Mouse (Mus musculus): ENCODE data around the gene Chrdl2. TPM values are rescaled to one million over a fixed set of nuclear protein-coding genes. Genes with fewer than 3 reads are reported as not detected.

The Chrdl2 gene
- total RNA-seq, 2 experiments from 2014 or later, result not detected

GRCm38 (mm10) chr7:99982256-99983242 lies 23.4 kb upstream of the Chrdl2 start:
- no peak for DNase-seq (ENCODE audit: low spot score in 2 of 2)

GRCm38 (mm10) chr7:99988725-99989124 lies 17.2 kb upstream of the Chrdl2 start:
- DNase-seq (ENCODE audit: low spot score in 2 of 2), result peak; percentile 64 to 65

DNA sequence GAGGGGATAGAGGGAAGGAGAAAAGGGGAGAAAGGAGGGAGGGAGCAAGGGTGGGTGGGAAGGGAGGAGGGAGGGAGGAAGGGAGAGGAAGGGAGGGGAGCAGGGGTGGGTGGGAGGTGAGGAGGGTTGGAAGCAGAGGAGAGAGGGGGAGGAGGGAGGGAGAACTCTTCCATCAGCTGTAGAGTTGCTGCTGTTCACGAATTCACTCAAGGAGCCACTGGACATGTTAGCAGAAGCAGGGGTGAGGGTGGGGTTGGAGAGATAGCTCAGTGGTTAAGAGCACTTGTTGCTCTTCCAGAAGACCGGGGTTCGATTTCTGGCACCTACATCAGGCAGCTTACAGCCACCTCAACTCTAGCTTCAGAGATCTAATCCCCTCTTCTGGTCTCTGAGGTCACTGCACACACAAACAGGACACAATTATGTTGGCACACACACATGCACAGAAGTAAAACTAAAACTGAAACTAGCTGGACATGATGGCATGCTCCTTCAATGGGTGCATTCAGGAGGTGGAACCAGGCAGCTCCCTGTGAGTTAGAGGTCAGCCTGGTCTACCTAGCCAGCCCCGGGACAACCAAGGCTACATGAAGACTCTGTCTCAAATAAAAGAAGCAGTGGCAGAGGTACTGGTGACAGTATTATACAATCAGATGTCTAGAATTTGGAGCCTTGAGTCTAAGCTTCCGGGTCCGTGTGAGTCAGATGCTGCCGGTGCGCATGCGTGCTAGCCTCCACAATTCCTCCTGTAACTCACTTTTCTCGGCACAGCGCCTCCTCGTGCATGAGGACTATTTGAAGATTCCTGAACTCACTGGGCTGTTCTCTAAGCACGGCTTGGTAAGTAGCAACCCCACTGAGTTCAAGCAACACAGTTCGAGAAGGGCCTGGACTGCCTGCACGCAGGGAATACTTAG lies 15.9 kb upstream of the Chrdl2 start:
- DNase-seq (ENCODE audit: low spot score in 2 of 2), result peak in 1 of 2 experiments; percentile 45

- no peak for DNase-seq (ENCODE audit: low spot score in 2 of 2)
Observed at GRCm38 (mm10) chr7:99990990-99991707, 14.8 kb upstream of the Chrdl2 start.

GRCm38 (mm10) chr7:99993159-99993558 lies 12.8 kb upstream of the Chrdl2 start:
- DNase-seq (ENCODE audit: low spot score in 2 of 2), result no peak

GRCm38 (mm10) chr7:99995186-99995585 lies 10.8 kb upstream of the Chrdl2 start:
- DNase-seq (ENCODE audit: low spot score in 2 of 2), result no peak

DNA sequence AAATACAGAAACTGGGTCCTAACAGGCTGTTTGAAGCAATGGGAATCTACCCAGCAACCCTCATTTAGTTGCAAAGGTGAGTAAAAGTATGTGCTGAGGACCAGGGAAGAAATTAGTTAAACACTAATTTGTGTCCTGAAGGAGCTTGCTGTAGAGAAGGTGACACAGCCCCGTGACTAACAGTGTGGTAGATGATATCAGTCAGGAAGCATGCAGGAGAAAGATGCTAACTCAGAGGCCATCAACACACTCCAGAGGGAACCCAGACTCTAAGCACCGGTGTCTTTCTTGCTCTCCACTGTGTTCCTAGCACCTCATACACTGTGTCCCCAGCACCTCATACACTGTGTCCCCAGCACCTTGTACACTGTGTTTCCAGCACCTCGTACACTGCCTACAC lies 7.3 kb upstream of the Chrdl2 start:
- no peak for DNase-seq (ENCODE audit: low spot score in 2 of 2)

GRCm38 (mm10) chr7:100003781-100004180 lies 2.2 kb upstream of the Chrdl2 start:
- DNase-seq (ENCODE audit: low spot score in 2 of 2), result no peak

DNA sequence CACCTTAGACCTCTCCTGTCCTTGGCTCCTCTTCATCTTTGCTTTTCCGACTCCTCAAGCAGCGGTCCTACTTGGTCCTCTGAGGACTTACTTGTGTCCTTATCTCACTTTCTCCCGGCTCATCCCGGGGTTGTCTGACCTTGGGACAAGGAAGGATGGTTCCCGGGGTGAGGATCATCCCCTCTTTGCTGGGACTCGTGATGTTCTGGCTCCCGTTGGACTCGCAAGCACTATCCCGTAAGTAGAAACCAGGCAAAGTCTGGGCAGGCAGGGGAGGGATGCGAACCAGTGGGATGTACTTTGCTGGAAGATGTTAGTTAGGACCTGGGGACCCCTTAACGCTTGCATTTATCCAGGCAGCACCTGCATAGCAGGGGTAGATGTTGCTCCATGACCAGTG lies 439 bp downstream of the Chrdl2 start:
- DNase-seq (ENCODE audit: low spot score in 2 of 2), result no peak

GRCm38 (mm10) chr7:100008765-100009164 lies 2.8 kb downstream of the Chrdl2 start:
- no peak for DNase-seq (ENCODE audit: low spot score in 2 of 2)

- peak; percentile 55 to 62 for DNase-seq (ENCODE audit: low spot score in 2 of 2)
Observed at GRCm38 (mm10) chr7:100009640-100010039, 3.7 kb downstream of the Chrdl2 start.

DNA sequence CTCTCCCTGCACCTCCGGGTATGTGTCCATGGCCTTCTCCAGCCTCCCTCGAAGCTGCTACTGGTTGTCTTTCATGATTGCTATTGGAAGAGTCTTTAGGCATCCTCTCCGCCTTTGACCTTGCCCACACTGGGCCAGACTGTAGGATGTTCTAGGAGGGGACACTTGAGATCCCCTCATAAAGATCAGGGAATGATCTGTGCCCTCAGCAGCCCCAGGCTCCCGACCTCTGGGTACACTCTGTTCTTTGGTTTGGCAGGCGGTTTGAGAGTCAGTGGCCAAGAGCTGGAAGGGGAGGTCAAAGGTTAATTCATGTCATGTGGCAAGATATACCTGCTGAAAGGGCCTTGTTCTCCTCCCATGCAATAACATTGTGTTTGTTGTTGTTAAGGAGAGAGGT lies 4.7 kb downstream of the Chrdl2 start:
- no peak for DNase-seq (ENCODE audit: low spot score in 2 of 2)

DNA sequence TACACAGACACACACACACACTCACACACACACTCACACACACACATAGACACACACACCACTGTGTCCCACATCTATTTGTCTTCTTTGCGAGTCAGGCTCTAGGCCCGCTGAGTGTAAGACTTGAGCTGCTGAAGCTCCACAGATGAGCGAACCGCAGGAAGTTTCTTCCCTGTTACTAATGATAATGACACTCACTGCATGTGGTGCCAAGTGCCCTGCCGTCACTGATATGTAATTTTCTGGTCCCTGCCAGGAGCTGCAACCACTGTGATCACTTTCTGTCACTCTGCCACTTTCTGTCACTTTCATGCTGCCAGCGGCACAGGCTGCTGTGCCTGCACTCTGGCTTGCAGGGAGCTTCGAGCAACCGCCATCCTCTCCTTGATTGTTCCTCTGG lies 6.1 kb downstream of the Chrdl2 start:
- no peak for DNase-seq (ENCODE audit: low spot score in 2 of 2)

DNA sequence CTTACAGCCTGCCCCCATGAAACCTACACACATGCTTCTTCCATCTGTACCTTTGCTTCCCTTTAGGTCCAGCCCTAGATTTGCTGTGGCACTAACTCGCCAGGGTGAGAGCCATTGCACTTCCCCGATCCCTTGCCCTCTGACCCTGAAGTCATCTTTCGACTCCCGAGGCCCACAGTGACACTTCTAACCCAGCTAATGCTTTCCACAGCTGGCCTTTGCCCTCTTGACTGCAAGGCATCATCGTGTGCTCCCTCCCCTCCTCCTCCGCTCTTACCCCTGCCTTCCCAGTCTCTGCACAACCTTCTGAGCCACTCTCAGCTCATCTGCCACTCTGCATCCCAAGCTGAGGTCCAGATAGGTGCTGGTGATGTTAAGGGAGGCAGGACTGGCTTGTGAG lies 6.5 kb downstream of the Chrdl2 start:
- no peak for DNase-seq (ENCODE audit: low spot score in 2 of 2)

- peak in 1 of 2 experiments; percentile 32 for DNase-seq (ENCODE audit: low spot score in 2 of 2)
Observed at GRCm38 (mm10) chr7:100014123-100014600, 8.2 kb downstream of the Chrdl2 start.

DNA sequence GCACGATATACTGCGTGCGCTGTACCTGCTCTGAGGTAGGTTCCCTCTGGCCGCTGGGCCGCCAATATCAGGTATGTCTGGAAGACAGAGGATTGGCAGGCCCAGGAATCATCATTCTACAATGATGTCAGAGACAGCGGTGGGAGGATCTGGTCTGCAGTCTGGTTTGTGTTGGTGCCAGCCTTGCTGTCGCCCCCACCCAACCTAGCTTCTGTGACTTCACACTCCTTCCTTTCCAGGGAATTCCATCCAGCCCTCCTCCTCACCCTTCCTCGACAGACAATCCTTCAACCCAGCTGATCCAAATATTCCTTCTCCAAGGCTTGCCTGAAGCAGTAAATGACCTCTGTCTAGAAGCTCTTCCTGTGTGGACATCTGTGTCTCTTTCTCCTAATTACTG lies 11.1 kb downstream of the Chrdl2 start:
- no peak for DNase-seq (ENCODE audit: low spot score in 2 of 2)

DNA sequence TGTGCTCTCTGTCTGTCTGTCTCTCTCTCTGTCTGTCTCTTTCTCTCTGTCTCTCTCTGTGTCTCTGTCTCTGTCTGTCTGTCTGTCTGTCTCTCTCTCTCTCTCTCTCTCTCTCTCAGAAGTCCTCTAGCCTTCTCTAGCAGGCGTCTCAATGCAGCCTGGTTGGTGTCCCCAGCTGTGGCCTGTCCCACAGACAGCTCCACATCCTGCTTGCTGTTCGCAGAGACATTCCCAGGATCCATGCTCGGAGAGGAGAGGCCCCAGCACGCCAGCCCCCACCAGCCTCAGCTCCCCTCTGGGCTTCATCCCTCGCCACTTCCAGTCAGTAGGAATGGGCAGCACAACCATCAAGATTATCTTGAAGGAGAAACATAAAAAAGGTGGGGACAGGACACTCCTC lies 21.4 kb downstream of the Chrdl2 start:
- DNase-seq (ENCODE audit: low spot score in 2 of 2), result no peak

DNA sequence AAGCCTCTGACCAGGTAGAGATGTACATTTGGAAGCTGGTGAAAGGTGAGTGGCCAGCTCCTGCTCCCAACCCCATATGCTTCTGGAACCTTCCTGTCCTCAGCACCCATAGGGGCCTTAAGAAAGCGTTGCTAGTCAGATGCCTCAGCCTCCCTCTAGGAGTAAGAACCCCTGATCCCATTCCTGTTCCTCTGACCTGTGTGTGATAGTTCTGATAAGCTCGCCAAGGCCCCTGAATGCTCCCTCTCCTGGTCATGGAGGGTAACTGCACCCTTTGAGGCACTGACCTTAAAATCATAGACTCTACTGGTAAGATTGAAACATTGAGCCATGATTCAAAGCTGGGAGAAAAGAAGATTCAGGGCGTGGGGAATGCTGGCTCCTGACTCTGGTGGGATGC lies 23.3 kb downstream of the Chrdl2 start:
- DNase-seq (ENCODE audit: low spot score in 2 of 2), result no peak

DNA sequence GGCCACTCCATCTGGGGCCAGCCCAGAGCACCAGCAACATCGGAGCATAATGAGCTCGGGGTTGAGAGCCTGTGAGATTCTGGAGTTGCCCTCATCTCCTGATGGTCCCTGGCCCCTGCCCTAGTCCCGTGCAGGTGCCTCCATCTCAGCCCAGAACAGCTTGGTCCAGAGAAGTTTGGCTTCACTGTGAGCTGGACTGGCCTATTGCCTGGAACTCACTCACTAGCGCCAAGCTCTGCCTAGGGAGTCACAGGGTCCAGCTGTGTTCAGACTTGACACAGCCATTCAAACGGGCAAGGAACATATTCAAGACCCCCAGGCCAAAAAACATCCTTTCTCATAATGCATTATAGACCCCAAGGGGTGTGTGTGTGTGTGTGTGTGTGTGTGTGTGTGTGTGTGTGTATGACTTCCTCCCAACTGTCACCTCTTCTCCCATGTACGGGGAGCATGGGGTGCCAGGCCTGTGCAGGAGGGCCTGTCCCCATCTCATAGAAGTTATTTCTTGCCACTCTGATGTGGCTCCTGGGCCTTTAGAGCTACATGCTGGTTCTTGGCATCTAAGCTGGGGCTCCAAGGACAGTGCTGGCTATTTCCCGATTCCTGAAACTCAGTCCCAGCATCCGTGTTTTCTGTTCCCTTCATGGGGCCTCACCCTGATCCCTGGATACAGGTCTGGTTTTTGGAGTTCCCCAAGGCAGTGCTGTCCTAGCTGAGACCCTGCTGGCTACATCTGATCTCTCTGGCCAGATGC lies 25.2 kb downstream of the Chrdl2 start:
- no peak for DNase-seq (ENCODE audit: low spot score in 2 of 2)

- DNase-seq (ENCODE audit: low spot score in 2 of 2), result no peak
Observed at GRCm38 (mm10) chr7:100033672-100034071, 27.7 kb downstream of the Chrdl2 start.
